Mouse (Mus musculus) NIH3T3 (cell line): Measurements from ENCODE around the gene Bmf.

Experiments
- DNase-seq: peaks from one replicate; pipeline ENCODE4 v3.0.0-alpha.2; 2012; ENCODE audit warnings: low read depth

Gene Bmf

DNA sequence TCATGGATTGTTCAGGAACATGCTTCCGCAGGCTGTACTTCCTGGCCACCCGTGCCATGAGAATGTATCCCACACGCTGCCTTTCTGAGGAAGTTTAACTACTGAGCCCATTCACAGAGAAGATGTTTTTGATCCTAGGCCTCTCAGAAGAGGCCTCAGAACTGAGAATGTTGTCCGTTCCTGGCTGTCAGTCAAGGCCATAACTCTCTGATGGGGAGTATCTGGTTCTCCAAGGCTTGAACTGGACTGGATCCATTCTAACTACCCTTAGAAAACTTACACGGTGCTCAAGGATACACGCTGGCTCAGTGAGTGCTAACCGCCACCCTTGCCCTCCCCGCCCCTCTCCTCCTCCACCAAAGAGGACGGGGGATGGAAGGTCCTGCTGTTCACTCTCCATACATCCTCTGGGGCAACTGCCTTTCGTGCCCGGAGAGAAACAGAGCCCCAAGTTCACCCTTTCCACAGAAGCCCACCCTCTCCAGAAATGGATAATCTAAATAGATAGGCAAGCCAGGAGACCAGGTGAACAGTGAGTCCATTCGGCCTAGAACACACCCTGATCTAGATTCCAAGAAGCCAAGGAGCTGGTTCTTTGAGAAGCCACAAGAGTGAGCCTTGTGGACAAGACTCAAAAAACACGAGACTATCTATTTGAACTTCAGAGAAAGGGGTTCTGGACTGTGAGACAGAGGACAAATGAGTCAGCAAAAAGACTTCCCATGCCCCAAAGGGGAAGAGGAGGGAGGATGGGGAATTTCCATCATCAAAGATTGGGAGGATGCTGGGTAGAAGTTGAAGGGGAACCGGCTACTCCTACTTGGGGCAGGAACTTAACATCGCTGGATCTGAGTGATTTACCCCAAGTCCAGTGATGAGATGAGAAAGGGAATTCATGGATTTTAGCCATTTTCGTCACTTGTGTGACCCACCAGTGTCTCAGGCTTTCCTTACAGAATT is 36.8 kb downstream of the Bmf start:
- DNase-seq: peak; percentile 26

DNA sequence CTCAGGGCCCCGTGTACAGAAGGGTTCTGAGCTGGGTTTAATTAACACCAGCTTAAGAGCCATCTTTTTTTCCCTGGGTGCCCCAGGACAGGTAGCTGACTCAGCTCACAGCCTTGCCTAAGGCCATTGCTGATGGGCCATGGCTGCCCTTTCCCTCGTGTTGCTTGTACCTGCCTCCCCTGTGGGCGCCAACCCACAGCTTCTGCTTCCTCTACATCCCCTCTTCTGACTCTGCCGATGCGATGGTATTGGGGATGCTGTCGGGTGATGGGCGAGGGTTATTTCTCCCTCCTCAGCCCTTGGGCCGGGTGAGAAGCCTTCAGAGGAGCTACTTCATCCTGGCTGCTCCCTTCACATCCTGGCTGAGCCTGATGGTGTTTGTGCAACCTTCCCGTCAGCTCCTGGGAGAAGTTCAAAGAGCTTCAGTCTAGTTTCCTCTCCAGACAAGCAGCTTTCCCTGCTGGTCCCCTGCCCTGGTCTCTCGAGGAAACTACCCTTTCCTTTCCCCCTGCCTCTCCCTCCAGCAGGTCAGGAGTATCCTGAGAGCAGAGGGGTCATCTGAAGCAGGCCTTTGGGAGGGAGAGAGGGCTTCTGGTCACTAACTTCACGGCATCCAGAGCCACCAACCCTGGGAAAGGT is 37.6 kb downstream of the Bmf start:
- DNase-seq: peak; percentile 23

DNA sequence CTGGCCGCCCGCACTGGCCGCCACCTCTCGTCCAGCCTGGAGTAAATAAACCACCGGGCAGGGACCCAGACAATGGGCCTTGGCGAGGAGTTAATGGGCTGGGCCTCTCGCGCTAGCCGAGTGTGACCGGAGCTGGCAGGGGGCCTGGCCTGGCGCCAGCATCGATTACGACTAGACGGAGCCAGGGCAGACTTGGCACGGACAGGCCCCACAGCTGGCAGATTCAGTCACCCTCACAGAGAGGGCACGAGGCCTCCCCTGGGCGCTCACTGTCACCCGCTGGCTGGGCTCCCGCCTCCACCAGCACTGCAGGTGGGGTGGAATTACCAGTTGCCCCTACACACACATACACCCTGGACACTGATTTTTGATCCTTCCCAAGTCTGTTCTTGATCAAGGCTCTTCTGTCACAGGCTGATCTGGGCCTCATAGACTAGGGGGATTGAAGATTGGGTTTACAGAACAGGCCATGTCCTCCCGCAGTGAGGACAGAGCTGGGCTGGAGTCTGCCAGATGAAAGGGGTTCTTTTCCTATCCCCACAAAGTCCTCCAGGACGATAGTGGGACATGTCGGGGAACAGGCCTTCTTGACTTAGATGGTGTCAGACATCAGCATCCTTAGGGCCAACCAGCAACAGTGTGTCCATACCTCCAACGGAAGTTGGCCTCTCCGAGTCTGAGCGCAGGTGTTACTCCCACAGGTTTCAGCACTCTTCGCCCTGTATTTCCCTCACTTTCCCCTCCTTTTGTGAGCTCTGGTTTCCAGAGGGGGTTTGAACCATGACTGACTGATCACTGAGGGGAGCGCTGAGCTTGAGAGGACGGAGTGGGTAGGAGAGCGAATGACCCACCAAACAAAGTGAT is 38.8 kb downstream of the Bmf start:
- peak; percentile 46 for DNase-seq

DNA sequence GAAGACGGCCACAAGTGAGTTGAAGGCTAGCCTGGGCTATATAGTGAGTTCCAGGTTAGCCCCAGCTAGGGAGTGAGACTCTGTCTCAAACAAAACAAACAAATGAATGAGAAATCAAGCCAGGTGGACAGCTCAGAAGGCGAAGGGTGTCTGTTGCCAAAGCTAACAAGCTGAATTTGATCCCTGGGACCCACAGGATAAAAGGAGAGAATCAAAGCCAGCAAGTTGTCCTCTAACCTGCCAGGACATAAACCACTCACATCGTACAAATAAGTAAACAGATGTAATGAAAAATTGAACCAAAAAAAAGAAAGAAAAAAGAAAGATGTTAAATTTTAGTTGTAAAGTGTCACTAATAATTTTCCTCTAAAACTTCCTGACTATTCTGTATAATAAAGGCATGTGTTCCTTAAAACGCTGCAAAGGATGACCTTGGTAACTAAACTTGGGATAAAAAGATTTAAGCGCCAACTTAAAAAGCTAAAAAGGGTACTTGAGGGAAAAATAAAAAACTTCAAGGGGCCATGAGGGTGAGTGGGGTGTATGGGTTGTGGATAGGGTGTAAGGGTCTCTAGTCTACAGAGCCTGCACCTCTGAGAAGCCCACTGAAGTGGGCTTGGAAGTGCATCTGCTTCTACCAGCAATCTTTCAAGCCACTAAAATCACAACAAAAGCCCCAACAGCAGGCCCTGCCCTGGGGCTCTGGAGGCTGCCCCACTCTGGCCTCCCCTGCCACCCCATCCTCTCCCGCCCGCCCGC is 39.6 kb downstream of the Bmf start:
- DNase-seq: no peak

DNA sequence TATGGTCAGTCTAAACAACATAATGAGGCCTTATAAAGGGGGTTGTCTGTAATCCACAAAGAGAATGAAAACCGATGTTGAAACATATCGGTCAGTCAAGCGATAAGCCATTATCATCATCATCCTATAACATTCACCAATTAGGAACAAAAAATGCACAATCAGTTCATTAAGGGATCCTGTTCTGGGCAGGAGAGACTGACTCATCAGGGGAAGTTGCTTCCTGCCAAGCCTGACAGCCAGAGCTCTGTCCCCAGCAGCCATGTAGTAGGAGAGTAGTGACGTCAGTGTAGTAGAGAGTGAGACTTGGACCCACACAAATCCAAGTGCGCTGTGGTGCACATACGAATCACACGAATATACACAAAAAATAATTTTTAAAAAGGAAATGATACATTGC is 42.4 kb downstream of the Bmf start:
- DNase-seq: no peak

DNA sequence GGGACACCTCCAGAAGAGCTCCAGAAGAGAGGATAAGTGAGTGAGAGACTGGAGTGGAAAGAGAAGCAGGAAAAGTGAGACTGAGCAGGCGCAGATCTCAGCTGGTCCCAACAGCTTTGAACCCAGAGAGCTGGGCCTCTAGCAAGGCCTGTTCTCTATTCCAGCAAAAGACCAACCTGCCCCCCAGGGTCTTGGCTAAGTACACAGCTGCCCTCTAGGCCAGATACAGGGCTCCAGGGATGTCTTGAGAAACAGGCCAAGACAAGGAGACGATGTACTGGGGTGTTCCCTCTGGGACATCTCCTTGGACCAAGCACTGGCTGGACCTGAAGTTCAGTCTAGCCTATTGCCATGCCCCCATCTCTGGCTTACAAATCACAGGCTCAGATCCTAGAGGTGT is 49.3 kb downstream of the Bmf start:
- no peak for DNase-seq

DNA sequence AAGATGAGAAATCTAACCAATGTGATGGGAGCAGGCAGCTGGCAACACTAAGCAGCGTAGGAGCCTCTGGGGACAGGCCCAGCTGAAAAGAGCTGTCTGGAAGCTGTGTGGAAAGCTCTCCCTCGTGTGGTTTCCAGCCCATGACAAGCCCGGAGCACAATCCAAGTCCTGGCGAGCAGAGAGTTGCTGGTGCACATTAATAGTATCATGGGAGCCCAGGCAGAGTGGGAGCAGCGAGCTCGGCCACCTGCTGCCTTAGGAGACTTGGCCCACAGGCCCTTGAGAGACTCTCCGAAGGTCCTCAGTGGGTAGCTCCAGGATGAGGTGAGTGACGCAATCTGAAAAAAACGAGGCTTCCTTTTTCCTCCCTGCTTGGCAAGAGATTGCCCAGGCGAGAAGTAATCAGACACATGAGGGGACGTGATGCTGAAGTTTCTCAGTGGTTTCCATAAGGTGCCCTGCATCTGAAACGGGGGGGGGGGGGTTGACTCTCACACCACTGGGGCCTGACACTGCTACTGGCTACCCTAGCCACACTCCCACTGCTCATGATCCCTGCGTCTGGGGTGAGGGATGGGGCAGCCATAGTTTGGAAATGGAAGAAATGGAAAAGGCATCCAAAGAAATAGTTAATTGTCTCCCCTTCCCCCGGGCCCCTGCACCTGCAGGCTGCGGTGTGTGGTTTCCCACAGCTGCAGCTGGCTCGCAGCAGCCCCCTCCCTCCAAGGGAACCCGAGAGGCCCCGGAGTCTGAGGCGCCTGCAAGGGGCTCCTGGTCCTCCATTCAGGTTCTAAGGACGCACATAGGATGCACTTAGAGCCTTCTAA is 50.1 kb downstream of the Bmf start:
- peak; percentile 59 for DNase-seq

DNA sequence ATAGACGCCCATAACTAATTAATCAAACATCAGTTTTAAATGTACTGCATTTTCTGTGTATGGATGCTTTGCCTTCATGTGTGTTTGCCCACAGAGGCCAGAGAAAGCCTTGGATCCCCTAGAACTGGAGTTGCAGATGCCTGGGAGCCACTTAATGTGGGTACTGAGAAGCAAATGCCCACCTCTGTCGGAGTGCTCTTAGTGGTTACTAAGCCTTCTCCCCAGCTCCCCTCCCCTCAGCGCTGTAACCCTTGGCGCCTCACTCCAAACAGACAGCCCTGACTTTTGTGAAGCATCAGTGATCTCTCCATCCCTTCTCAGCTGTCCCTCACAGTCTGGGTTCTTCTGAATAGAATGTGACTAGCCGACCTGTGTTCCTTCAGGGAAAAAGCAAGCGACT is 51.0 kb downstream of the Bmf start:
- no peak for DNase-seq

DNA sequence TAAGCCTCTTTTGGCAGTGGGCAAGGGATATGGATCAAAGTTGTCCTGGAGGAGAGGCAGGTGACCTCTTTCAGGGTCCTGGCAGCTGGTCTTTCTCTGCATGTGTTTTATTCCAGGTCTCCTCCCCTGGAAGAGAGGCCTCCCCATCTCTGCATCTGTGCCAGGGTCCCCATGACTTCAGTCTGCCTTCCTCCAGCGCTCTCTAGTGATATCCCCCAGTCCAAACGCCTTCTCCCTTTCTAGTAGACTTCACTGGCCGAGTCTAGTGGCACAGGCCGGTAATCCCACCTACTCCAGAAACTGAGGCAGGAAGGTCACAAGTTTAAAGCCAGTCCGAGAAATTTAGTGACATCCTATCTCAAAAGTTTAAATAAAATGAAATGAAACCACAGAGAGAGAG is 51.6 kb downstream of the Bmf start:
- no peak for DNase-seq

DNA sequence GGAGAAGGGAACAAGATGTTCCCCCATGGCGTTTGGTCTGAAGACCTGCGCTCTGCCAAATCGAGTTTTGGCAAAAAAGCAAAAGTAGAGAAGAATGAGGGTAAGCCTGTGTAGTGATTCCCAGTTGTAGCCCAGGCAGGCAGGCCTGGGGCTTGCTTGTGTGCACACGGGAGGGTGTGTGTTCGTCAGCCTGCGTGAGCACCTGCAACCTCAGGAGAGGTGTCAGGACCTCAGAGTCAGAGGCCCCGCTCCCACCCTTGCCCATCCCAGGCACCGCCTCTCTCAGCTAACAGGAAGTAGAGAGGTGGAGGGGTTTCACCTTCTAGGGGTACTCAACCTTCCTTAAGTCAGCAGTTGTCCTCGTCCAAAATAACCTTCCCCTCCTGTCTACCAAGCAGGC is 54.5 kb downstream of the Bmf start:
- no peak for DNase-seq

DNA sequence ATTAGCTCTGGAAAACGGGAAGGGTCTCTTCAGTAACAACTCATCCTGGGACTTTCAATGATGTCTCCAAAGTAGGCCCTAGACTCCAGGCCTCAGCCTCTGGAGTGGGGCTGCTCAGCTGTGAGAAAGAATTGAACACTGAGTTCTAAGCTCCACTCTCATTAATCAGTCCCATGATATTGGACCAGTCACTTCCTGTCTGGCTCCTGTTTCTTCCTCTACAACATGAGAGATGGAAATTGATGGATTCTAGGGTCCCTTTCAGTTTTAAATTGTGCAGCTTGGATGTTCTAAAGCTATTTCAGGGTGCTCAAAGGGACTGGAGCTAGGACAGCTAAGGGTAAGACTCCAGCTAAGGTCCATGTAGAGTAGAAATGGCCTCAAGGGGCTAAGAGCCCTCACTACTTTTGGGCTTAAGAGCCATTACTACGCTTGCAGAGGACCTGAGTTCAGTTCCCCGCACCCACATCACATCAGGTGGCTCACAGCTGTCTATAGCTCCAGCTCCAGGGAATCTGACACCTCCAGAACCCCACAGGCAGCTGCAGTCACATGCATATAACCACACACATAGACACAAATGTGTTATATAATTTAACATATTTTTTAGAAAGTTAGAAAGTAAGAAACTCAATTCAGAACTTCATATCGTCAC is 57.6 kb downstream of the Bmf start:
- no peak for DNase-seq

DNA sequence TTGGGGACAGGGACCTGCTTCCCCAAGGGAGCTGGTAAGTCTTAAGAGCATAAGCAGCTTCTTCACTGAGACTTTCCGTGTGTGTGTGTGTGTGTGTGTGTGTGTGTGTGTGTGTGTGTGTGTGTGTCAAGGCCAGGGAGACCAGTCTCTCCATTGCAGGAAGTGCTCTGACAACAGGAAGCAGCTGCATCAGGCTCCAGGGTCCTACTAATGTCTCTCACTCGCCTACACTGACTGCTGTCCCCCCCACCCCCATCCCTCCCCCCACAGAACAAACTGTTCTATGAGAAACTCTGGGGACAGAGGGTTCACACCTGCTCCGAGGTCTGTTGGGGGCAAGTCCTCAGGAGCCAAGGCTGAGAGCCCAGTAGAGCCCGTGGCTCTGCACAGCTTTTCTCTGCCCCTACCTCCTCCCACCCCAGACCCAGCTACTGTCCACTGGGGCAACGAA is 58.2 kb downstream of the Bmf start:
- DNase-seq: no peak

DNA sequence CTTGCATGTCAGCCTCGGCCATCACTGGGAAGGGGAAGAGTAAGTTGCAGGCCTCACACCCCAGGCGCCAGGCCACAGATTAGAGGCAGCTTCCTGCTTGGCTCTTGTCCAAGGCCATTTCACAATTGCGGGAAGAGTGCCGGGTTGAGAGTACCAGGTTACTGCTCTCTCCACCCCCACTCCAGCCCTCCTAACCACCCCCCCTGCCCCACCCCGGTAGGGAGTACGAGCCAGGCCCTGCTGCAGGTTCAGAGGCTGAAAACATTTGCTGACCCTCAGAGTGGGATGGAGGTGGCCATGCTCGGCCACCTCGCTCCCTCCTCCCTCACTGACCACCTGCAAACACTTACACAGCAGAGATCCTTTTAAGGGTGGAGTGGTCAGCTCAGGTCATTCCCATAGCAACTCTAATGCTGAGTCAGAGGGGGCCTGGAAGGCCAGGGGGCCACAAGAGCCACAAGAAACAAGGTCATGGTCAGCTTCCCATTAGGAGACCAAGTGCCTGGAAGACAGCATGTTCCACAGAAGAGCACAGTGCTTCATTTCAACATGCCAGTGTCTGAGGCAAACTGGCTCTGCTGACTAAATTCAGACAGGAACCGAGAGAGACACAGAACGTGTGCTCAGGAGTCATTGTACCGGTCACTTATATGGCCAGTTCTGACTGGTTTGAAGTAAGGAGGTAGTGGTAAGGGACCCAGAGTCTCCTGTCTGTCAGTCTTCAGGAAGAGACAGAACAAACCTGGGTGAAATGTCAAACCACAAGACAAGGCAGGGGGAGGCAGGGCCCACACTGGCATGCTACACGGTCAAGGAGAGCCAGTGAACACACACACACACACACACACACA is 59.0 kb downstream of the Bmf start:
- peak; percentile 84 for DNase-seq

DNA sequence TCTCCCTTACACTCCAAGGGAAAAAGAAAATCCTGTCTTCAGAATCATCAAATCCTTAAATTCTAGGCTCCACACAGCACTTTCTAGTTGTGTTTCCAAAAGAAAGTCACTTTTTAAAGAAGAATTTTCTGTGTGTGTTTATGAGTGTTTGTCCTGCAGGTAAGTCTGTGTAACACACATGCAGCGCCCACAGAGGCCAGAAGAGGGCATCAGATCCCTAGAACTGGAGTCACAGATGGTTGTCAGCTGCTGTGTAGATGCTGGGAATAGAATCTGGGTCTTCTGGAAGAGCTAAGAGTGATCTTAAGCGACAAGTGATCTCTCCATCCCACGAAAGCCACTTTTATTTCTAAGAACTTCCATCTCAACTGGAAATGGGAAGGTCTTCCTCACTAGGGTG is 61.7 kb downstream of the Bmf start:
- peak; percentile 56 for DNase-seq

DNA sequence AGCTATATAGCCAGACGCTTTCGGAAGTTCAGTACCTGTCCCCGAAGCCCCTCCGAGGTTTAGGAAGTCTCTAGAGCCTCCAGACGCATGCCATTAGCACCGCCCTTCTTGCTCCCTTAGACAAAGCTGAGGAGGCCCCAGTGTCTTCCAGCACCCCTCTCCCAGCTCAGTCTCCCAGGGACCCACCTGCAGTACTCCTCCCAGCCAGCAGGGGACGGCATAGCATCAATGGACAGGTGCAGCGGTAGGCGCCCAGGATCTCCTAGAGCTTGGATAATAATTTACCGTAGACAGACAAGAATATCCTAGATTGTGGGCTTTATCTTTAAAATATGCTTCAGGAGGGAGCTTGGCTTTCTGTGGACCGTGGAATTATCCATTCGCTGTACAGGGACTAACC is 62.6 kb downstream of the Bmf start:
- DNase-seq: peak; percentile 93

DNA sequence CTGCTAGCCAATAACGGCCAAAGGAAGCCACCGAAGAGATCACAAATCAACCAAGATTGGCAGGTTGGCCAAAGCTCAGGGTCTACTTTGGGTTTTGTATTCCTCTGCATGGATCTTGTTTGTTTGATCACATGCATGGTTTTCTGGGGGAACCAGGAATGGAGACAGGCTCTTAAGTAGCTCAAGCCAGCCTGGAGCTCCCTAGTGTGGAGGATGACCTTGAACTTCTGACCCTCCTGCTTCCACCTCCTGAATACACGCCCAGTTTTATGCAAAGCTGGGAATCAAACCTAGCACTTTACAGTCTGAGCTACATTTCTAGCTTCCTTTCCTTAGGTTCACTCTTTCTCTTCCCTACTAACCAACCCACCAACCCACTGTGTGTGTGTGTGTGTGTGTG is 64.1 kb downstream of the Bmf start:
- DNase-seq: no peak

DNA sequence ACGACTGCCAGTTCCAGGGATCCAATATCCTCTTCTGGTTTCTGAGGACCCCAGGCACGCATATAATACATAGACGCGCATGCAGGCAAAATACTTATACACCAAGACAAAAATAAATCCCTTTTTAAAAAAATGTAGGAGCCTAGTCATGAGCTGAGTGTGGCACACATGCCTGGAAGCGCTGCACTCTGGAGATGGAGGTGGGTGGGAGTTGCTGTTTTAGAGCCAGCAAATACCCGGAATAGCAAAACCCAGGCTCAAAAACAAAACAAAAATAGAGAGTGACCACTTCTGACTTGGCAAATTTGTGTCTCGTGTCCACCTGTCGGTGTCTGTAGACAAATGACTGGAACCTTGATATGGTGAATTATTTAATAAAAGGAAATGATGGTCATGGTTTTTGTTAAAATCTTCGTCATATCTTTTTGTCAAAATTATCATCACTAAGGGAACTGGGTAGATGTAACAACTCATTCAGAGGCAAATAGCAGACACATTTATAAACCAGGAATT is 65.0 kb downstream of the Bmf start:
- DNase-seq: no peak

DNA sequence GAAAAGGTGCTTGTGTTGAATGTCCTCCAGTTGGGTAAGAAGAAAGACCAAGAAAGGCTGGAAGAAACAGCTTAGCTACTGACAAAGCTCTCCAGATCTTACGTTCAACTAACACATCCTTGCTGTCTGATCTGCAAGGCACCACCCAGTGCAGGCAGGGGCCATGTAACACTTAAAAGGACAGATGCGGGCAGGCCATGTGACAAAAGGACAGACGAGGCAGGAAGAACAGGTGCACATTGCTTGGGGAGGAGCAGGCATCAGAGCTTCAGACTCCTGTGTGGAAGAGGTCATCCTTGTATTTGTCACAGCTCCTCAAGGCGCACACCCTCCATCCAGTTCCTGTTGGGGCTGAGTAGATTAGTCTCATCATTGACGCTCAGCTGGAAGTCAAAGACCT is 66.5 kb downstream of the Bmf start:
- DNase-seq: no peak

DNA sequence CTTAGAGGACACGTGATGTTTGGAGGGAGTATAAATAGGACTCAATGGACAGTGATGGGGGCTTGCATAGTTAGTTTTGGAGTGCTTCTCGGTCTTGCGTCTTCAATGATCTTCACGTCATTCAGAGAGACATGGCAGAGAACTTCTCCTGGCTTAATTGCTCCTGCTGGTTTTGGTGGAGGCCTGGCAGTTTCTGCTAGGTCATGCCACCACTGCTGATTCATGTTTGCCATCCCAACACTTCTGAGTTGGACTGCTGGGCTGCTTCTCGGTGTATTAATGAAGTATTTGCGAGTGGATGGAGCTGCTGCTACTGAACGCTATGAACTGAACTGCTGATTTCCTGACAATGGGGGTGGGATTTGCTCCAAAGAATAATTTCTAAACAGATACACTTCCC is 68.6 kb downstream of the Bmf start:
- no peak for DNase-seq
